Mouse (Mus musculus): ENCODE data around the gene Btd.

- TF ChIP-seq CTCF (IDR thresholded peaks at IDR 0.05; ENCODE audit: extremely low read depth, insufficient read length, insufficient replicate concordance, low read depth, low read length) = no peak
- no peak for TF ChIP-seq POLR2A (IDR thresholded peaks at IDR 0.05; ENCODE audit: low read depth, low read length)
These were observed 46.1 kb upstream of the Btd start for GRCm38 (mm10) chr14:31594693-31595092.
